28 mouse cellular contexts compared by ENCODE assay signal in genomic region chr16:6121232-6121631, GRCm38 (mm10).
A peak's percentile ranks its signal among the peaks of the same experiment; 100 is the strongest.
DNase-seq lines count a peak whose midpoint lies in the region; ATAC-seq lines count a peak whose summit lies in the region.
"Had no signal": no experiment of that assay in that cellular context is flagged by ENCODE, and none has a peak within 500 bp of the region (broad histone marks: within the 10 kb centered on the region; RNA-seq: fewer than 3 reads in every experiment).

No protein-coding gene starts in this region.

- no peak for ATAC-seq in hindbrain, embryonic 14.5 days (ENCODE audit: low FRiP score)
- ATAC-seq: activated CD4-positive, CD25-positive, alpha-beta regulatory T cell, adult 4 months; CD4-positive, CD25-positive, alpha-beta regulatory T cell, adult 4 months; forebrain, embryonic 14.5 days; forebrain, embryonic 16.5 days; Patski had no signal

- no peak overlapping the region for H3K9ac ChIP-seq in hindbrain, embryonic 14.5 days
- H3K9ac ChIP-seq: embryonic facial prominence, embryonic 13.5 days; embryonic facial prominence, embryonic 15.5 days; forebrain, embryonic 12.5 days had no signal

- no peaks in the 10 kb centered on the region for H3K4me1 ChIP-seq in hindbrain, embryonic 14.5 days (replicated peaks; ENCODE audit: control insufficient read depth, insufficient read depth, low read length)
- H3K4me1 ChIP-seq: embryonic facial prominence, embryonic 13.5 days; embryonic facial prominence, embryonic 15.5 days; forebrain, embryonic 10.5 days; forebrain, embryonic 12.5 days had no signal

- no peaks in the 10 kb centered on the region for H3K27me3 ChIP-seq in hindbrain, embryonic 14.5 days (ENCODE audit: control insufficient read depth, insufficient read depth, low read length)
- H3K27me3 ChIP-seq: CH12.LX; embryonic facial prominence, embryonic 13.5 days; embryonic facial prominence, embryonic 15.5 days; forebrain, embryonic 12.5 days; Patski had no signal

- H3K4me2 ChIP-seq in hindbrain, embryonic 14.5 days (replicated peaks): no peak overlapping the region
- H3K4me2 ChIP-seq: embryonic facial prominence, embryonic 13.5 days; embryonic facial prominence, embryonic 15.5 days; forebrain, embryonic 12.5 days had no signal

- no peak overlapping the region for H3K27ac ChIP-seq in hindbrain, embryonic 14.5 days
- H3K27ac ChIP-seq: embryonic facial prominence, embryonic 13.5 days; embryonic facial prominence, embryonic 15.5 days; forebrain, embryonic 10.5 days; forebrain, embryonic 12.5 days had no signal

- no peaks in the 10 kb centered on the region for H3K36me3 ChIP-seq in hindbrain, embryonic 14.5 days (replicated peaks; ENCODE audit: control insufficient read depth, insufficient read depth)
- H3K36me3 ChIP-seq: embryonic facial prominence, embryonic 13.5 days; embryonic facial prominence, embryonic 15.5 days; forebrain, embryonic 10.5 days; forebrain, embryonic 12.5 days; G1E had no signal

- no peak overlapping the region for H3K4me3 ChIP-seq in hindbrain, embryonic 14.5 days (replicated peaks; ENCODE audit: low read length)
- H3K4me3 ChIP-seq: embryonic facial prominence, embryonic 13.5 days; embryonic facial prominence, embryonic 15.5 days; erythroblast, embryonic 14.5 days; forebrain, embryonic 10.5 days; forebrain, embryonic 12.5 days had no signal

- H3K9me3 ChIP-seq in hindbrain, embryonic 14.5 days (ENCODE audit: control insufficient read depth, low read length): no peaks in the 10 kb centered on the region
- H3K9me3 ChIP-seq: embryonic facial prominence, embryonic 13.5 days; embryonic facial prominence, embryonic 15.5 days; forebrain, embryonic 12.5 days had no signal

- WGBS in hindbrain, embryonic 14.5 days: 94% methylated on average over 4 of the region's 4 CpGs

- peak; percentile 71 for DNase-seq in 416B (ENCODE audit: low read depth)
- DNase-seq in brain, adult 2 months (ENCODE audit: low read depth, low spot score): peak; percentile 41
- peak; percentile 32 for DNase-seq in telencephalon, adult 2 months (ENCODE audit: low read depth, low spot score)
- DNase-seq in testis, postnatal 14 days (ENCODE audit: low spot score): no peak
- DNase-seq in hindbrain, embryonic 14.5 days (ENCODE audit: low spot score): no peak
- DNase-seq: adrenal gland, adult 8-10 months; adrenal gland, postnatal 14 days; adrenal gland, postnatal 36 days; B cell, adult 2 months; cerebellum, adult 11 months; cerebellum, adult 18-20 months; cerebellum, adult 8-10 months; cerebellum, adult 9-11 months; cerebellum, postnatal 14 days; cerebellum, postnatal 36 days; embryo, embryonic 11 days had no signal

Comparison
In these comparisons a context has a peak if more than half of its experiments do, and no peak if none do; other contexts are left out.
1. DNase-seq: peak in 416B (single experiment), brain, adult 2 months (single experiment) and telencephalon, adult 2 months (single experiment); none in testis, postnatal 14 days (single experiment) and hindbrain, embryonic 14.5 days (single experiment).